Mouse (Mus musculus): ENCODE measurements around the gene Tnik. TPM values are rescaled to one million over a fixed set of nuclear protein-coding genes. Genes with fewer than 3 reads are reported as not detected.
A peak's percentile ranks its signal among the peaks of the same experiment; 100 is the strongest.

Gene Tnik
- total RNA-seq (2022), result 10 to 100 TPM; 21.9 to 29.9 (median 27.9) TPM

GRCm38 (mm10) chr3:28263002-28263947 is at the start of gene Tnik:
Gene Tnik (plus strand): TSS chr3:28263214.
- DNase-seq (ENCODE audit: low spot score in 2 of 2), result peak; percentile 60 to 63

- no peak for DNase-seq (ENCODE audit: low spot score in 2 of 2)
Measured at GRCm38 (mm10) chr3:28214886-28215311, 48.1 kb upstream of the Tnik start.

- no peak for DNase-seq (ENCODE audit: low spot score in 2 of 2)
Measured at GRCm38 (mm10) chr3:28217001-28217400, 46.0 kb upstream of the Tnik start.

- no peak for DNase-seq (ENCODE audit: low spot score in 2 of 2)
Measured at GRCm38 (mm10) chr3:28219533-28219932, 43.5 kb upstream of the Tnik start.

GRCm38 (mm10) chr3:28219964-28220363 is 43.0 kb upstream of the Tnik start:
- DNase-seq (ENCODE audit: low spot score in 2 of 2), result no peak

GRCm38 (mm10) chr3:28224437-28225356 is 38.3 kb upstream of the Tnik start:
- no peak for DNase-seq (ENCODE audit: low spot score in 2 of 2)

GRCm38 (mm10) chr3:28225357-28225905 is 37.6 kb upstream of the Tnik start:
- no peak for DNase-seq (ENCODE audit: low spot score in 2 of 2)

GRCm38 (mm10) chr3:28226181-28226580 is 36.8 kb upstream of the Tnik start:
- no peak for DNase-seq (ENCODE audit: low spot score in 2 of 2)

- no peak for DNase-seq (ENCODE audit: low spot score in 2 of 2)
Measured at GRCm38 (mm10) chr3:28228930-28229329, 34.1 kb upstream of the Tnik start.

GRCm38 (mm10) chr3:28229503-28229902 is 33.5 kb upstream of the Tnik start:
- no peak for DNase-seq (ENCODE audit: low spot score in 2 of 2)

GRCm38 (mm10) chr3:28232885-28233284 is 30.1 kb upstream of the Tnik start:
- no peak for DNase-seq (ENCODE audit: low spot score in 2 of 2)

- no peak for DNase-seq (ENCODE audit: low spot score in 2 of 2)
Measured at GRCm38 (mm10) chr3:28234179-28234578, 28.8 kb upstream of the Tnik start.

- DNase-seq (ENCODE audit: low spot score in 2 of 2), result no peak
Measured at GRCm38 (mm10) chr3:28236689-28237088, 26.3 kb upstream of the Tnik start.

GRCm38 (mm10) chr3:28238136-28238535 is 24.9 kb upstream of the Tnik start:
- no peak for DNase-seq (ENCODE audit: low spot score in 2 of 2)

- DNase-seq (ENCODE audit: low spot score in 2 of 2), result no peak
Measured at GRCm38 (mm10) chr3:28242561-28242960, 20.5 kb upstream of the Tnik start.

GRCm38 (mm10) chr3:28244244-28244890 is 18.6 kb upstream of the Tnik start:
- DNase-seq (ENCODE audit: low spot score in 2 of 2), result no peak

- DNase-seq (ENCODE audit: low spot score in 2 of 2), result no peak
Measured at GRCm38 (mm10) chr3:28248255-28248957, 14.6 kb upstream of the Tnik start.

GRCm38 (mm10) chr3:28255711-28256110 is 7.3 kb upstream of the Tnik start:
- no peak for DNase-seq (ENCODE audit: low spot score in 2 of 2)

GRCm38 (mm10) chr3:28262371-28263001 is 528 bp upstream of the Tnik start:
- peak; percentile 51 to 62 for DNase-seq (ENCODE audit: low spot score in 2 of 2)
